Mouse (Mus musculus): ENCODE measurements at regions not wholly inside any gene's neighbourhood (a gene's known extent, or its start where the extent isn't known, plus 50 kb on each side); places are given as distances from the start of the nearest gene placed in this dataset.

DNA sequence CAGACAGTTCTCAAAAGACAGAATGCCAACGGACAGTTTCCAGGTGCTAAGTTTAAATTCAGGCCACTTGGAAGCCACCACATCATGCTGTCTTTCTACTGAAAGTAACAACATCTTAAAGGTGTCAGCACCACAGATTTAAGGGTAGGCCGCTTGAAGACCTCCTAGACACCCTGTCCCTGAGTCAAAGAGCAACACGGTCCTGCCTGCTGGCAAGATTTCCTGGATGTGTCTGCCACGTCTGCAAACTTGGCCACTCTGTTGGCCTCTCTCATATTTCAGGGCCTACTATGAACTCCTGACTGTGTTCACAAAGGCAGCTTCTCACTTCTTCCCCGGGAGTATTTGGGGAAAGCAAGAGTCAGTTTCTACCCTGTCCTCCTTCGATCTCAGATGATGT is 194.7 kb upstream of the Esrrg start:
- WGBS: 46% methylated on average over 6 of the region's 6 CpGs
- Histone ChIP-seq H3K9me3 (ENCODE audit: low read length) (no peaks in the 10 kb centered on the region), H3K4me3 (ENCODE audit: low read length) (no peak overlapping the region), H3K4me1 (ENCODE audit: insufficient read depth, low read length) (no peaks in the 10 kb centered on the region), H3K36me3 (ENCODE audit: insufficient read depth, low read length) (no peaks in the 10 kb centered on the region), H3K4me2 (replicated peaks; ENCODE audit: low read depth, low read length) (no peak overlapping the region), H3K27me3 (ENCODE audit: insufficient read depth, low read length) (no peaks in the 10 kb centered on the region), H3K9ac (replicated peaks; ENCODE audit: low read length) (no peak overlapping the region), H3K27ac (ENCODE audit: low read length) (no peak overlapping the region)
- ATAC-seq (ENCODE audit: low FRiP score, low TSS enrichment): no peak

DNA sequence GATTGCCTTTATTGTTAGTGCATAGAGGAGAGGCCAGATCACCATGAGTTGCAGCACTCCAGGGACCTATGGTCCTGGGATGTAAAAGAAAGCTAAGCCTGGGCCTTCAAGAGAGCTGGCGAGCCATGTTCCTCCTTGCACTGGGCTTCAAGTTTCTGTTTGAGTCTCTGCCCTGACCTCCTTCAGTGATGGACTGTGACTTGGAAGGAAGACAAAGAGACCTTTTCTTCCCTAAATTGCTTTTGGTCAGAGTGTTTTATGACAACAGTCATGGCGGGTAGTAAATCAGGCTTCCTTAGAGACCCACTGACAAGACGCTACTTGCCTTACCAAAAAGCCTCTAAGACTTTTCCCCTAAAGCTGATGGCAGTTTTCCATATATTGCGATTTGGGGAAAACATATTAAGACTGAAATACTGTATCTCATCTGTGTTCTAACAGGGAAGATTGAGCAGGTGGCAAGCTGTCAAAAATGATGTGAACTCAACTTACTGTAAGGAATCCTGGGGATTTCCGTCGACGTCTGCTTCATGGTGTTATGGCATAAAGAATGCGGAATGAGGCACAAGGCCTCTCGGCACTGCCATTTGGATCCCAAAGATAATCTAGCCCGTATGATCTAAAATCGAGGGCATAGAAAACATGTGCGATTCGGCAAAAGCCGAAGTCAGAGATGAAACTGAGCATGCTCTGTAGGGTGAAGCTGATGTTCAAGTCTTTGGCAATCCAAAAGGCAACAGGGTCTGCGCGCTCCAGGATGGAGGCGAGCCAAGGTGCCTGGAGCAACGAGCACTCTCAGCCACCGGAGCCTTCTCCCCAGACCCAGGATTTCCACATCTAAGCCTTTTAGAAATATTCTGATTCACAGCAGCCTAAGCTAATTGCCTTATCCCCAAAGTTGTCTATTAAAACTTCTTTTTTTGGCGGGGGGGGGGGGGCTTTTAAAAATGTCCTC is 190.1 kb upstream of the Esrrg start:
- Histone ChIP-seq H3K4me1 (ENCODE audit: insufficient read depth, low read length) (no peaks in the 10 kb centered on the region), H3K9me3 (ENCODE audit: low read length) (no peaks in the 10 kb centered on the region), H3K9ac (replicated peaks; ENCODE audit: low read length) (no peak overlapping the region), H3K27ac (ENCODE audit: low read length) (no peak overlapping the region), H3K27me3 (ENCODE audit: insufficient read depth, low read length) (no peaks in the 10 kb centered on the region), H3K36me3 (ENCODE audit: insufficient read depth, low read length) (no peaks in the 10 kb centered on the region), H3K4me3 (ENCODE audit: low read length) (no peak overlapping the region), H3K4me2 (replicated peaks; ENCODE audit: low read depth, low read length) (no peak overlapping the region)
- WGBS: 72% methylated on average over 20 of the region's 20 CpGs
- no peak for ATAC-seq (ENCODE audit: low FRiP score, low TSS enrichment)

DNA sequence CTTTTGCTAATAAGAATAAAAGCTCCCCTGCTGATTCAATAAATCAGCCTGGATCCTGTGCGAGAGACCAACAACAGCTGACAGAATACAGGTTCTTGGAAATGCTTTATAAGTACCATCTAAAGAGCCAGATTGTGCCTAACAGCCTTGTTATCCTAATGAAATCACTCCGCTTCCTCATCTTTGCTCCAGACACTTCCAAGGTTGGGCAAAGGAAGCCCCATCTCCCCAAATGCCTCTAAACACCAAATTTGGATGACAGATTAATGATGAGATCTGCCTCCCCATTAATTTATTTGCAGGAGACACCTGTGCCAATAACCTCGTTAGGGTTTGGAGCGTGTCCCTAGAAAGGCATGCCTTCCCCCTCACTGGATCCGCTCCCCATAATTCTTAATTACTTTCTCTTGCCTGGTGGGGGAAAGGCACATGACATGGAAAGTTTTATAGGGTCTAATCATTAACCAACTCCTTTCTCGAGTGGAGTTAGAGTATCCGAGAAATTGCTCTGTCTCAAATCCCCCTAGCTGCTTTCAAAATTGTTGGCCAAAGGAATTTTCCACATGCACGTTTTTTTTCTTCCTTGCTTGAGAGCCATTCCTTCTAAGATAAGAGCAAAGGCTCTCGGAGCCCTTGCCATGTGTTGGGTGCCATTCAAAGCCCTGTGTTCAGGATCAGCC is 179.9 kb upstream of the Esrrg start:
- no peaks in the 10 kb centered on the region for H3K9me3 ChIP-seq (ENCODE audit: low read length)
- peak; percentile 71; the same call in 1 of the 2 replicates for ATAC-seq (ENCODE audit: low FRiP score, low TSS enrichment)
- H3K4me1 ChIP-seq (ENCODE audit: insufficient read depth, low read length): peaks cover 12% of the 10 kb centered on the region
- H3K9ac ChIP-seq (replicated peaks; ENCODE audit: low read length): no peak overlapping the region
- H3K27ac ChIP-seq (ENCODE audit: low read length): peak overlapping the region; percentile 75
- peak overlapping the region; percentile 18; the same call in 1 of the 2 replicates for H3K4me2 ChIP-seq (replicated peaks; ENCODE audit: low read depth, low read length)
- H3K27me3 ChIP-seq (ENCODE audit: insufficient read depth, low read length): no peaks in the 10 kb centered on the region
- no peak overlapping the region for H3K4me3 ChIP-seq (ENCODE audit: low read length)
- 14% methylated on average over 9 of the region's 9 CpGs for WGBS
- no peaks in the 10 kb centered on the region for H3K36me3 ChIP-seq (ENCODE audit: insufficient read depth, low read length)

DNA sequence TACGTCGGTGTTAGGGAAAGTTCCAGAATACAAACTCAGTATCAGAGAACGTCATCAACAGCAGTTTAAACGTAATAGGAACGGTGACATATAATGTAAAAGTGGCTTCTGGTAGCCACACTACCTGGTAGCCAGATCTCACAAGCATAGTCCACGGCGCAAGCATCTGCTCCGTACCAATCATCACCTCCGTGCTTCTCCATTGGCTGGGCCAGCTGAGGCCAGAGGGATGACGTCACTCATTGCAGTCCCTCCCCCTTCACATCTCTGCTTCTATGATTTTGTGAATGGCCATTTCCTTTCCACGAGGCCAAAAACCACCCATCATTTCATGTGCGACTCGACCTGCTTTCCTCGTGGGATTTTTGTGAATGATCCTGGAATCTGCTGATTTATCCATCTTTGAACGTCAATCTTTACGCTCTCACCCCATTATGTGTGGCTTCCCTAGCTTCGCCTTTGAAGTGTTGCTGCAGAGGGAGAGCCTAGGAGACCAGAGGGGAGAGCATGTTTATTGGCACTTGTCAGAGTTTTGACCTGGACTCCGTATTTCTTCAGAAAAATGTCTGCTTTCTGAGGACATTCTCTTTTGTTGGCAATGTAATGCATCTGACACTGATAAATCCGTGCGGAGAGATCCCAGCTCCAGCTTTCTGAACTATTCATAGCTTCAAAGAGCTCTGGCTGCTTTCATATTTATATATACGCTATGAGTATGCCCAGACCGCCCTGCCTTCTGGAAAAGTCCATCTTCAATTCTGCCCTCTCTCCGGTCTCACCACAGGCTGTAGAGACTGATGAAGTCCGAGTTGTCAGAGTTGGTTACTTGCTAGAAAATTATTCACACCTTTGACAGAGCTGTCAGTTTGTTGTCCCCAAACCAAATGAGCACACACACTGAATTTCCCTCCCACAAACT is 174.6 kb upstream of the Esrrg start:
- Histone ChIP-seq H3K4me2 (replicated peaks; ENCODE audit: low read depth, low read length) (no peak overlapping the region), H3K4me3 (ENCODE audit: low read length) (no peak overlapping the region), H3K4me1 (ENCODE audit: insufficient read depth, low read length) (peaks cover 6% of the 10 kb centered on the region; the same call in 1 of the 2 replicates), H3K27ac (ENCODE audit: low read length) (no peak overlapping the region), H3K36me3 (ENCODE audit: insufficient read depth, low read length) (no peaks in the 10 kb centered on the region), H3K9ac (replicated peaks; ENCODE audit: low read length) (no peak overlapping the region), H3K9me3 (ENCODE audit: low read length) (no peaks in the 10 kb centered on the region), H3K27me3 (ENCODE audit: insufficient read depth, low read length) (no peaks in the 10 kb centered on the region)
- no peak for ATAC-seq (ENCODE audit: low FRiP score, low TSS enrichment)
- WGBS: 83% methylated on average over 24 of the region's 24 CpGs

DNA sequence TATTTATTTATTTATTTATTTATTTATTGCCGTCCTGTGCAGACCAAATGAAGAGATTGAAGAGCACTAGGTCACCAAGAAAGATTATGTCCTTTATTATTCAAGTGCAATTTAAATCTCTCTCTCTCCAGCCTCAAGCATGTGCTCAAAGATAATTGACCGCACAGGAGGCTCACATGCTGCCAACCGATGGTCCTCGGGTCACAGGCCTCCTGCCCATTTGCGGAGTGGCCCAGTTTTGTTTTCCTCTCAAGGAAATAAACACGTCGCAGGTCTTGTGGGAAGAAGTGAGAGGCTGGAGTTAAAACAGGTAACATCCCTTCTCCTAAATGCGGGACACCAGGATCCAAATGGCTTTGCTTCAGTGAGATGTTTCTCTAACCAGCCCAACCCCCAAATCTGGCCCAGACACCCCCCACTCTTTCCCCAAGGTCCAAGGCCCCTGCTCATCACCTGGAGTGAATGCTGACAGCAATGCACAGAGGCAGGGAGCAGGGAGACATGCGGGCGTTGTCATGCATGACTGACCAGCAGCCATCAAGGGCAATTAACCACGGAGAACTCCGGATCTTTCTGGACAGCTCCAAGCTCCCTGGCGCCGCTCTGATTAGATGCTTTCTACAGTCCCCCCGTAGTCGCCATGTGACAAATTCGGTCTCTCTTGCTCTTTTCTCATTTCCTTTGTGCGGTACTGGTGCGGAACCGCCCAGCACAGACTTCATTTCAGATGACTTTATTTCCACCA is 169.2 kb upstream of the Esrrg start:
- peak overlapping the region; percentile 41 for H3K27ac ChIP-seq (ENCODE audit: low read length)
- peak overlapping the region; percentile 35 for H3K4me2 ChIP-seq (replicated peaks; ENCODE audit: low read depth, low read length)
- peaks cover 3% of the 10 kb centered on the region; the same call in 1 of the 2 replicates for H3K4me1 ChIP-seq (ENCODE audit: insufficient read depth, low read length)

DNA sequence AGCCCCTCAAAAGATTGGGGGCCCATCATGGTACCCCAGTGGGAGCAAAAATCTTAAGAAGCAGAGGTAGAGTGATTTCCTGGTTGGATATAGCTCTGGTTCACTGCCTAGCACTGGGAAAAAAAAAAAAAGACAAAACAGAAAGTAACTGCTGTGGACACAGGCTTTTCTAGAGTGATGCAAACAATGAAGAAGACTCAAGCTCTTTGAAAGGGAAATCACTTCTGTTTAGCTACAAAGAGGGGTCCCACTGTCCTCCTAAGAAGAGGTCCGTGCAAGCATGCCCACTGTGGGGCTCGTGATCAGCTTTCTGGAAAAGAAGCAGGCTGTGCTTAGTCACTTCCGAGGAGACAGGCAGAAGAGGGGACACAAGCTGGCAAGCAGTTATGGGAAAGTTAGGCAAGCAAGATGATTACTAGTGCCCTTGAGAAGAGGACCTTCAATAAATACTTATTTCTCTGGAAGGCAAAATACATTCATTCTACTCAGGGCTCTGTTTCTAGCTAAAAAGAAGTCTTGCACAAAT is 166.9 kb upstream of the Esrrg start:
- Histone ChIP-seq H3K4me2 (replicated peaks; ENCODE audit: low read depth, low read length) (no peak overlapping the region), H3K36me3 (ENCODE audit: insufficient read depth, low read length) (no peaks in the 10 kb centered on the region), H3K4me3 (ENCODE audit: low read length) (no peak overlapping the region), H3K4me1 (ENCODE audit: insufficient read depth, low read length) (peaks cover 3% of the 10 kb centered on the region; the same call in 1 of the 2 replicates), H3K9me3 (ENCODE audit: low read length) (no peaks in the 10 kb centered on the region; the same call in 1 of the 2 replicates), H3K9ac (replicated peaks; ENCODE audit: low read length) (no peak overlapping the region), H3K27ac (ENCODE audit: low read length) (no peak overlapping the region), H3K27me3 (ENCODE audit: insufficient read depth, low read length) (no peaks in the 10 kb centered on the region)
- WGBS: 73% methylated on average over 3 of the region's 3 CpGs
- ATAC-seq (ENCODE audit: low FRiP score, low TSS enrichment): no peak

More for the DNA sequence above, 169.2 kb upstream of the Esrrg start:
- peak; percentile 95 for ATAC-seq (ENCODE audit: low FRiP score, low TSS enrichment)
- no peaks in the 10 kb centered on the region for H3K36me3 ChIP-seq (ENCODE audit: insufficient read depth, low read length)
- no peaks in the 10 kb centered on the region; the same call in 1 of the 2 replicates for H3K9me3 ChIP-seq (ENCODE audit: low read length)
- 0 out of 2 replicates have a peak overlapping the region, but pooled peaks have one; percentile 24 for H3K9ac ChIP-seq (replicated peaks; ENCODE audit: low read length)
- H3K4me3 ChIP-seq (ENCODE audit: low read length): no peak overlapping the region
- WGBS: 45% methylated on average over 20 of the region's 20 CpGs
- no peaks in the 10 kb centered on the region for H3K27me3 ChIP-seq (ENCODE audit: insufficient read depth, low read length)

DNA sequence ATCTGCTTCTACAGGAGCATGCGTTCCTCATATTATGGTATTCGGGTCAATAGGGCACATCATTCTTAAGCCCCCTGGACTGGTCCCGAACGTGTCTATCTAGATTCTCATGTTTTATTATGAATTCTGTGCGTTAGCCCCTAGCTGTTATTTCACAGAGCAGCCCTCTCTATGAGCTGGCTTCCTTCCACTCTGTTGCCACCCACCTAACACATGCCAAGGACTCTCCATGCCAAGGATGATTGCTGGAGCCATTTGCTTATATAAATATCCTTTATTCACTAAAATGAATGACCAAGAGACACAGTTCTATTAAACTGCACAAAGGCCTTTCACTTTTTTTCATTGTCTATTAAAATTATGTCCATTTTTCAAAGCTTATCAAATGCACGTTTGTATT is 162.1 kb upstream of the Esrrg start:
- 92% methylated on average over 6 of the region's 6 CpGs for WGBS
- no peaks in the 10 kb centered on the region for H3K36me3 ChIP-seq (ENCODE audit: insufficient read depth, low read length)
- no peaks in the 10 kb centered on the region for H3K27me3 ChIP-seq (ENCODE audit: insufficient read depth, low read length)
- H3K9me3 ChIP-seq (ENCODE audit: low read length): no peaks in the 10 kb centered on the region
- H3K27ac ChIP-seq (ENCODE audit: low read length): no peak overlapping the region
- no peak for ATAC-seq (ENCODE audit: low FRiP score, low TSS enrichment)
- H3K4me3 ChIP-seq (ENCODE audit: low read length): no peak overlapping the region
- H3K4me1 ChIP-seq (ENCODE audit: insufficient read depth, low read length): peaks cover 13% of the 10 kb centered on the region
- H3K9ac ChIP-seq (replicated peaks; ENCODE audit: low read length): no peak overlapping the region
- no peak overlapping the region for H3K4me2 ChIP-seq (replicated peaks; ENCODE audit: low read depth, low read length)

DNA sequence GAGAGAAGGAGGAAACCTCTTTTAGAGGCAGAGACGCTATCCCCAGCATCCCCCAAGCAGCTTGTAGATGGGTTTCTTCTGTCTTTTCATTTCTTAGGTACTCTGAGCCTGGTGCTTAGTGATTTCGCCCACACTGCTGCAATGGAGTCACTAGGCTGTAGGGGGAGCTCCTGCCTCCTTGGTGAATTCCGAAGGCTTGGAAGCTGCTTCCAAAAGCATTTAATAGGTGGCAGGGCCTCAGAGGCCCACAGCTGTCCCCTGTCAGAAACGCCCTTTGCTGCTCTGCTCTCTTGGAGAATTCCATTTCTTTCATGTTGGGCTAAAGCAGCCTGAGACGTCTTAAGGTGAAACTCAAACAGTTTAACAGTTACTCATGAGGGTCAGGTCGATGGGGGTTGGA is 160.4 kb upstream of the Esrrg start:
- peak; percentile 76 for ATAC-seq (ENCODE audit: low FRiP score, low TSS enrichment)
- Histone ChIP-seq H3K9ac (replicated peaks; ENCODE audit: low read length) (0 out of 2 replicates have a peak overlapping the region, but pooled peaks have one; percentile 33), H3K4me2 (replicated peaks; ENCODE audit: low read depth, low read length) (peak overlapping the region; percentile 49), H3K27me3 (ENCODE audit: insufficient read depth, low read length) (no peaks in the 10 kb centered on the region), H3K9me3 (ENCODE audit: low read length) (no peaks in the 10 kb centered on the region), H3K27ac (ENCODE audit: low read length) (no peak overlapping the region; the same call in 1 of the 2 replicates), H3K4me3 (ENCODE audit: low read length) (peak overlapping the region; percentile 13; the same call in 1 of the 2 replicates), H3K4me1 (ENCODE audit: insufficient read depth, low read length) (peaks cover 13% of the 10 kb centered on the region), H3K36me3 (ENCODE audit: insufficient read depth, low read length) (no peaks in the 10 kb centered on the region)
- 10% methylated on average over 6 of the region's 6 CpGs for WGBS

Data from kidney, embryonic 16.5 days (tissue).